Mouse (Mus musculus) embryonic stem cell, embryonic (primary cell): ENCODE data around the gene Il9r.

ENCODE experiments used
- CTCF ChIA-PET, 4 experiments: fragments of 300-600 bp in 2 of 4; fragments of 350-600 bp in 2 of 4; sonication (Branson Sonifier 250); formaldehyde crosslinking; loops; one replicate each; lab custom pipeline; 2022; ENCODE audit warnings: inconsistent platforms in 2 of 4; lab: Charles Lee
- POLR2A ChIA-PET, 4 experiments: fragments of 300-600 bp in 2 of 4; fragments of 350-600 bp in 2 of 4; sonication (Branson Sonifier 250); formaldehyde crosslinking; loops; one replicate each; lab custom pipeline; 2022; ENCODE audit warnings: antibody characterized with exemption in 4 of 4, inconsistent platforms in 1 of 4; lab: Charles Lee

Il9r gene

DNA sequence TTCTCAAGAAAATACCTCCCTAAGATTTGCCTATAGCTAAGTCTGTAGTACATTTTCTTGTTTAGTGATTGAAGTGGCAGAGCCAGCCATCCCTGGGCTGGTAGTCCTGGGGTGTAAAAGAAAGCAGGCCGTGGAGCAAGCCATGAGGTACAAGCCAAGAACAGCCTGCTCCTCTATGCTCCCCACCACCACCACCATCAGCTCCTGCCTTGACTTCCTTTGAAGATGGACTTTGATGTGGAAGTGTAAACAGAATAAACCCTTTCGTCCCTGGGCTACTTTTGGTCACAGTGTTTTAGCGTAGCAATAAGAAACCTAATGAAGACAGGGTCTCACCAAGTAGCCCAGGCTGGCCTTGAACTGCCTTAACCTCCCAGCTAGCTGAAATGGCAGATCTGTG lies 2.3 kb downstream of the Il9r start:
- ChIA-PET CTCF (interaction anchor here in 1 of 4 experiments (4.9 kb wide), 1 partner anchor 15 kb away, joined by 15 read pairs; no protein-coding TSS in a partner anchor), POLR2A (interaction anchor here in 2 of 4 experiments (0.8 to 1.3 kb wide), 3 partner anchors 15 to 216 kb away, joined by 3 to 6 read pairs (median 3); no protein-coding TSS in a partner anchor)

DNA sequence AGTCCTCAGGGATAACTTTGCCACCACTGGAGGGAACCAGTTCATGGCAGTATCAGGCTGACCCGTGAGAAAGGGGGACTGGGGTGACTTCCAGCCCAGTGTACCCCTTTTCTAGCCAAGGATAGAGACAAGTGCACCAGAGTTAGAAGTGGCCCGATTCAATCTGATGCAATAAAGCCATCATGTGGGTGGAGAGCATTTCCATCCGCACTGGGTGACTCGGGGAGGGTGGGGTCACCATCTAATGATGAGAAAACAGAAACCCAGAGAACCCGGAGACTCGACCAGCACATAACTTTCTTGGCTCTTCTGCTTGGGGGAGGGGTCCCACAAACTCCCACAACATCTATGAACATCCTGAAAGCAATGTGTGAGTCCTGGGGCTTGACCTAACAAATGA lies 3.4 kb downstream of the Il9r start:
- POLR2A ChIA-PET, result interaction anchor here in 2 of 4 experiments (0.9 to 1.1 kb wide), 2 partner anchors 19 to 35 kb away, joined by 3 read pairs; no protein-coding TSS in a partner anchor

DNA sequence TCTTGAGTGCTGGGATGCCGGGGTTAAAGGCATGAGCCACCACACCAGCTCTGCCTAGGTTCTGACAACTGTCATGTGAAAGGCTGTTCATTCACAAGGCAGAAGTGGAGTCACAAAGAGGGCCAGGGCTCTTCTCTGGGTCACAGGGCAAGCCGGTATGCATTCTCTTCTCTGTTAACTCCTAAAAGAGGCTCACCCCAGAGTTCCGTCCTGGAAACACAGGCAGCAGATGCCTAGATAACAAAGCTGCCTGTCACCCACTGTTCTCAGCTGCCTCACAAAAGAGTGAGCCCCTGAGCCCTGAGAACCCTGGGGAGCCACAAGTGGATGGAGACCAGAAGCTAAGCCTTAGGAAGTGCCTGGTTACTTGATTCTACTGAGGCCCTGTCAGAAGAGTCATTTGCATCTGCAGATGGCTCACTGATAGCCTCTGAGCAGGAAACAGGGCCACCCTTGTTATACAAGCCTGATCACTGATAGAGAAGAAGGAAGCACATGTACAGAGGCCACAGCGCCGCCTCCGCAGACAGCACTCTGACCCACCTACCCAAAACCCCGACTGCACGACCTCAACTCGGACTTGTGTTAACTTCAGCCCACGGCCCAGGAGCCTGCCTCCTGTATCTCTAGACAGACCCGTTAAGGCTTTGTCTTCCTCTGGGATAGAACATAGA lies 4.1 kb downstream of the Il9r start:
- POLR2A ChIA-PET, result interaction anchor here in 2 of 4 experiments (0.9 to 1.2 kb wide), 3 partner anchors 9 to 34 kb away, joined by 3 to 7 read pairs (median 3); partner anchors contain the start of gene Snrnp25 (in 1 of the 2)
- CTCF ChIA-PET, result interaction anchor here in 2 of 4 experiments (0.5 to 1.1 kb wide), 4 partner anchors 13 to 359 kb away, joined by 3 to 6 read pairs (median 3); no protein-coding TSS in a partner anchor

More for the DNA sequence above, 3.4 kb downstream of the Il9r start:
- CTCF ChIA-PET, result interaction anchor here in 2 of 4 experiments (1.0 to 4.9 kb wide), 2 partner anchors 14 to 144 kb away, joined by 3 to 15 read pairs; no protein-coding TSS in a partner anchor

DNA sequence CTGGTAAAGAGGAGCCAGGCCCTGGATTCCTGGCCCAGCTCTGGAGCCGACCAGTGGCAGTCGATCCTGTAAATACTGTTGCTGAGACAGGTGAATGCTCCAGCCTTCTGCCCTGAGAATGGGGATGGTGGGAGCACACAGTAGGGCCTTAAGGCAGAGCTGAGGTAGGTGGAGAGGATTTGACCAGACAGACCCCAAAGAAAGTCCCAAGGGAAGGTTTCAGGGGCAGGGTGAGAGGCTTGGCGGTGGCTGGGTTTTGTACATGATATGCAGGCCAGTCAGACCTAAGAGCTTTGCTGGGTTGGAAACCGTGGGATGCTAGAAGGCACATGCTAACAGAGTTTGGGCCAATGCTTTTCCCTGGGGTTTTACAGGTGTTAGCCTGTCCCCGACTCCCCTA lies 5.5 kb downstream of the Il9r start:
- CTCF ChIA-PET, result interaction anchor here in 2 of 4 experiments (1.2 kb wide), 3 partner anchors 12 to 130 kb away, joined by 3 read pairs; no protein-coding TSS in a partner anchor
- POLR2A ChIA-PET, result interaction anchor here in 1 of 4 experiments (1.9 kb wide), 1 partner anchor 11 kb away, joined by 9 read pairs; the partner anchor contains the start of gene Snrnp25

DNA sequence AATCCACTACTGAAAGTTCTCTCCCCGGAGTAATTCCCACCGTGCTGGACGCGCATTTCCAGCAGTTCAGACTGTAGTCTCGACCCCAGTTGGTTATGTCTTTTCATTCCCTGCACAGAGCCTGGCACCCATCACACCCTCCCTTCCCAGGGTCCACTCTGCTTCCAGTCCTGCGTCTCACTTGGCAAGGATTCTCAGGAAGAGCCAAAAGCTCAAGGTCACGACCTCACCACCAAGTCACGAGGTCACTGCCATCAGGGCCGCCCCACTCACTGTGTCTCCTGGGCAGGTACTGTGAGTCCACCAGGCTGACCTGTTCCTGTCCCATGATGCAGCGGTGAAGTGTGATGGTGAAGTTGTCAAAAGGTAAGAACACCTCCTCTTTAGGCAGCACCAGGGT lies 6.0 kb downstream of the Il9r start:
- ChIA-PET CTCF (interaction anchor here in 3 of 4 experiments (0.6 to 1.2 kb wide), 7 partner anchors 11 to 449 kb away, joined by 3 to 7 read pairs (median 3); partner anchors contain the start of gene Snrnp25 (in 1 of the 3)), POLR2A (interaction anchor here in 1 of 4 experiments (0.8 to 1.9 kb wide), 2 partner anchors 11 to 32 kb away, joined by 3 to 9 read pairs; partner anchors contain the start of gene Snrnp25)

DNA sequence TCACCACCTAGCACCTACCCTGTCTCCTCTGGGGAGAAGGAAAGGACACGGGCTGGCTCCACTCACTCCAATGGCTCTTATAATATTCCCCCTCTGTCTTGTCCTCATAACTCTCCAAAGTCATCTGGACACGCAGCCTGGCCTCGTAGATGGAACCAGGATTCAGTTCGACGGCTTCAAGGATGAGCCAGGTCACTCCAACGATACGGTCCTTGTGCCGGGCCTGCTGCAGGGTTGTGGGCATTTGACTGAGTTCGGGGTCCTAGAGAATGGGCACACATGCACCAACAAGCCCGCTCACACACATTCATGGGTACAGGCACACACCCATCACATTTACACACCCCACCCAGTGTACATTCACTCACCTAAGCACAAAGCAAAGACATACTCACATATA lies 6.9 kb downstream of the Il9r start:
- CTCF ChIA-PET, result interaction anchor here in 3 of 4 experiments (0.6 to 1.1 kb wide), 4 partner anchors 10 to 448 kb away, joined by 3 to 7 read pairs (median 3); partner anchors contain the start of gene Snrnp25 (in 1 of the 3)
- POLR2A ChIA-PET, result interaction anchor here in 2 of 4 experiments (0.6 to 1.9 kb wide), 2 partner anchors 12 to 94 kb away, joined by 8 to 9 read pairs; partner anchors contain the start of gene Snrnp25 (in 1 of the 2)

DNA sequence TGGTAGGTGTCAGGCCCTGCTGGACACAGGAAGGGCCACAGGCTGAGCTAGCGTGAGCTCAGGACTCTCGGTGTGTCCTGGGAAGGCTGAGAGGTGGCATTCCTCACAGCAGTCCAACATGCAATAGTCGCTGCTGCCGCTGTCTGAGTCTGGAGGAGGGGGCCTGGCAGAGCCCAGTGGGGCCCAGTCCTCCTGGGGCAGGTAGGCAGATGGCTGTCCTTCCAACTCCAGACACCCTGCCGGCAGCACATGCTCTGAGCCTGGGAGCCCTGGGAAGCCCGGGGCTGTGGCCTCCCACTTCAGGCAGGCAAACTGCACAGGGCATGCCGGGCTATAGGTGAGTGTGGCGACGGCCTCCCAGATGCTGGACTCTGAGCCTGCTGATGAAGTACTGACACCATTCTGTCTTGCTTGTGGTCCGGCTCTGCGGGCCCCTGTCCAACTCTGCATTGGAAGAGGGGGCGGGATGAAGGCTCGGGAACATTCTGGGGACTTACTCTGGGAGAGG lies 9.4 kb downstream of the Il9r start:
- POLR2A ChIA-PET, result interaction anchor here in 1 of 4 experiments (0.6 kb wide), 2 partner anchors 77 to 1401 kb away, joined by 3 read pairs; partner anchors contain the start of gene Nprl3
- CTCF ChIA-PET, result interaction anchor here in 1 of 4 experiments (1.2 to 2.1 kb wide), 4 partner anchors 29 to 130 kb away, joined by 3 to 8 read pairs (median 6); no protein-coding TSS in a partner anchor

DNA sequence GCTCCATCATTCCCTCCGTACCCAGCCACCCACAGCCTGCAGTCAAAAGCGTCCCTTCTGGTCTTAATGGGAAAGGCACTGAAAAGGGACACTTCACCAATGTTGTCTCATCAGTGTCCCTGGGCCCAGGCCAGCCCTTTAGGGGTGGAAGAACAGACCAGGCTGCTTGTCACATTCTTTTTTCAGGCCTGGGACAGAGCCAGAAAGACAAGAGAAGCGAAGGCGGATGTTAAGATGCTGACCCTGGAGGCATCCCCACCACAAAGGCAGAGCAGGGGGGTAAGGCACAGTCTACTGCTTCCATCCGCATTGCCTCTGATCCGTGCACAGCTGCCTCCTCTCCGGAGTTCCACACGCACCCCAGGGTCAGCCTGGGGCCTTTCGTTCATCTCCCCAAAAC lies 10.0 kb downstream of the Il9r start:
- ChIA-PET POLR2A (no interaction called here), CTCF (interaction anchor here in 2 of 4 experiments (0.7 to 2.1 kb wide), 5 partner anchors 28 to 131 kb away, joined by 3 to 8 read pairs (median 5); no protein-coding TSS in a partner anchor)

DNA sequence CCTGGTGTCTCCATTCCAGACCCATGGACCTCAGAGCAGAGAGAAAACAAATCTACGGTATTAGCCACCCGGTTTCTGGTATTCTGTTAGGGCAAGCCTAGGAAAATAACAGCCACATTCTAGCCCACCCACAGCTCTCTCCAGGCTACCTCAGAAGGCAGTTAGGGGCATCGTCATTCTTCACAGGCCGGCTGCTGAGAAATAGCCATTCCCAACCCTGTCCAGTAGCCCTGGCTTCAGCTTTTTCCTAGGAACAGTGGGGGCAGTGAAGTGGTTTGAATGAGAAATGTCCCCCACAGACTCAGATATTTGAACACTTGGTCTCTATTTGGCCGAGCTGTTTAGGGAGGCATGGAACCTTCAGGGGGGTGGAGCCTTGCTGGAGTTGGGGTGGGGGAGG lies 10.6 kb downstream of the Il9r start:
- CTCF ChIA-PET, result interaction anchor here in 2 of 4 experiments (0.7 to 2.1 kb wide), 5 partner anchors 27 to 131 kb away, joined by 3 to 8 read pairs (median 5); no protein-coding TSS in a partner anchor
- POLR2A ChIA-PET, result no interaction called here

DNA sequence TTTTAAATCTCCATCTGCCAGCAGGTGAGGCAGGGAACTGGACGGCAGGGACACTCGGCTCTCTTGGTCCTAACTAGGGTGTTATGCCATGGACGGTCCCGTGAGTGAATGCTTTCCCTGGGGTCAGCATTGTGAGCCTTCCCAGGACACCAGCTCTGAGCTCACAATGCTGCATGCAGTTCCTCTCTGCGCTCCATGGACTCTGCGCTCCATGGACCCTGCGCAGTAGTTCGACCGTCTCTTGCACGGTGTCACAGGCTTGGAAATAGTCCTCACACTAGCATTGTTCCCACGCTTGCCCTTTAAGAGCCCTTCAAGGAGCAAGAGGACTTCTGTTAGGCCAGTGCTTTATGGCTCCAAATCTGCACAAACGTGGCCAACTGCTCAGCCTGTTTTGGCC lies 11.2 kb downstream of the Il9r start:
- POLR2A ChIA-PET, result no interaction called here
- CTCF ChIA-PET, result no interaction called here

DNA sequence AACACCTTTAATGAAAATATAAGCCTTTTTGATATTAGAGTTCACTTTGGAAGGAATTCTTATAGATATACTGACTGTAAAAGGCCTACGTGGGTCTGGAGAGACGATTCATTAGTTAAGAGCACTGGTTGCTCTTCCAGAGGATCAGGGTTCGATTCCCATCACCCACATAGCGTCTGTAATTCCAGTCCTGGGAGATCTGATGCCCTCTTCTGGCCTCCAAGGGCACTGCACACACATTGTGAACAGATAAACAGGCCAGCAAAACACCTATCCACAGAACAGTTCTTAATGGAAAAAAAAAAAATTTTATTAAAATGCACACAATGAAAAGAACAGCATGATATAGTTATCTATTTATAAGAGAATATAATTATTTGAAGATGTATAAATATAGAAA lies 12.8 kb downstream of the Il9r start:
- ChIA-PET CTCF (no interaction called here), POLR2A (no interaction called here)

DNA sequence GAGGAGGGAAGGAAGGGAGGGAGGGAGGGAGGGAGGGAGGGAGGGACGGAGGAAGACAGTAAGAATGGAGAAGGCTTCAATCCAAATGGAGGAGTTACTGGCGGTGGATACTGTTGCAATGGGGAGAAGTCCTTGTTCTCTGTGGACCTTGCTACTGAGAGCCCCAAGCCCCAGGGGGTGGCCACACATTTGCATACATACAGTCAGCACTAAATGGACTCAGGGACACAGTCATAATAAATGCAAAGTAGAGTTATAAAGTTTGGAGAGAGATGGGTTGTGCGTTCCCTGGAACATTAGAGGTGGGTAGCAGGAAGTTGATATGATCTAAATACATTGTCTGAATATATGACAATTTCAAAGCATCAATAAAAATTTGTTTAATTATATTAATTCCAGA lies 14.0 kb downstream of the Il9r start:
- ChIA-PET CTCF (no interaction called here), POLR2A (no interaction called here)

DNA sequence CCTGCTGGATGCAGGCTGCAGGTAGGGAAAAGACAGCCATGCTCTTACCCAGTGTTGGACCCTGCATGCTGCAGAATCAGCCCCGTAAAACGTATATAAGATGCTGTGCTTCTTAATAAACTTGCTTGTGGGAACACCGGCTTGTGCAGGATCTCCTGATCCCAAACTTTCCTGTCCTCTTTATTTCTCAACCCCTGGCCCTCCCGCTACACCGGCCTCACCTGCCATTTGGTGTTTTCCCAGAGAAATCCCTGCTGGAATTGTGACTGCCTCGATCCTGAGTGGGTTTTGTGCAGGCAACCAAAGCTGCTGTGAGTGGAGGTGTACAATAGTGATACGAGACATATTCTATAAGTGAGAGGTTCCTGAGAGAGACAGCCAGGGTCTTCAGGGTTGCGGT lies 15.6 kb downstream of the Il9r start:
- ChIA-PET CTCF (interaction anchor here in 2 of 4 experiments (0.5 to 5.4 kb wide), 3 partner anchors 137 to 175 kb away, joined by 3 to 136 read pairs (median 36); no protein-coding TSS in a partner anchor), POLR2A (interaction anchor here in 1 of 4 experiments (1.1 kb wide), 1 partner anchor 21 kb away, joined by 3 read pairs; the partner anchor contains the start of gene Snrnp25)

DNA sequence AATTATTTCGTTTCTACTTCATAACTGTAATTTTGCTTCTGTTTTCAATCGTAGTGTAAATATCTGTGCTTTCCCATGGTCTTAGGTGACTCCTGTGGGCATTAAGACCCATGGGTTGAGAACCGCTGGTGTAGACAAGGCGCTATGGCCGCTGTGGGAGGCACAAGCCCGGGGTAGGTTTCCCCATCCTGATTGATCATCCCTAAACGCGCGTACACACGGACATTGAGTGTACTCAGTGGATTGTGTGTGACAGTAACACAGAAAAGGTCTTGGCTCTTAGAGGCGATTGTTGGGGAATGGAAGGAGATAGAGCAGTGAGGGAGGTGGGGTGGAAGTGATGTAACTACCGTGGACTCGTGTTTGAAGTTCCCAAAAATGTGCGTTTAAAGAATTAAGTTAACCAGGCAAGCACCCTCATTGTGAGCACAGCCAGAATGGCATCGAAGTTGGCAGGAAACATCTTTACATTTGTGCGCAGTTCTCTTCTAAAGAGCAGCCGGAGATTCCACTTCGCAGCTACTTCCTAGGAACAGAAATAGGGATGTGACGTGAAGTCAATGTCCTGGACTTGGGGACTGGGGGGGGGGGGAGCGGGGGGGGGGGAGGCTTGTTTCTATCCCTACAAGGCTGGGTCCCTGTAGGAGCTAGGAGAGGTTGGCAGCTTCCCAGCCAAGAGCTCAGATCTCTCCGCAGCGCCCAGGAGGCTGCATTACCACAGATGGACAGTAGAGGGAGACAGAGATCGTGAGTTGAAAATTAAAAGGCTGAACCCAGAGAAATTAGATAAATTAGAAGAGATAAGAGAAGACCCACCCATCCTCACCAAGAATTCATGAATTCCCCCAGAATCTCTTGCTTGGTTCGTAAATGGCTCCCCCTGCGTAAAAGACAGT lies 17.9 kb downstream of the Il9r start:
- POLR2A ChIA-PET, result interaction anchor here (0.5 to 1.6 kb wide), 20 partner anchors 9 to 501 kb away, joined by 3 to 8 read pairs (median 3); partner anchors contain the start of genes Nprl3 (in 1 of the 4) and Snrnp25 (in 1 of the 4)
- CTCF ChIA-PET, result interaction anchor here (0.5 to 5.4 kb wide), 112 partner anchors 9 to 806 kb away, joined by 3 to 136 read pairs (median 4); partner anchors contain the start of genes Hbq1a (in 3 of the 4), Il9r (in 3 of the 4), Hbq1b (in 2 of the 4) and Snrnp25 (in 2 of the 4)

DNA sequence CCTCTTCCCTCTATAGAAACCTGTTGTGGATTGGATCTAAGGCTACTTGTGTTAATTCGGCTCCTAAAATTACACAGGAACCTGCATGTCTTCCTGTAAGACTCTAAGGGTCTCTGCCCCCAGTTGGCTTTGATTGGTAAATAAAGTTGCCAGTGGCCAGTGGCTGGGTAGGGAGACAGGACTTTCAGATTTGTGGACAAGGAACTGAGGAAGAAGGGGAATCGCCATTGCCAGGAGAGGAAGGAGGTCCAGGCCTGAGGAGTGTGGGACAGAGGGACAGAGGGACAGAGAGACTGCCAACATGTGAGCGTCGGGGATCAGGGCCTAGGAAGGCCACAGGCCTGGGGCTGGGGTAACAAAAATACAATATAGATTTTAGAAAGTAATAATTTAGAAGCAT lies 18.8 kb downstream of the Il9r start:
- CTCF ChIA-PET, result interaction anchor here in 2 of 4 experiments (1.2 to 5.4 kb wide), 6 partner anchors 19 to 566 kb away, joined by 3 to 136 read pairs (median 16); no protein-coding TSS in a partner anchor

DNA sequence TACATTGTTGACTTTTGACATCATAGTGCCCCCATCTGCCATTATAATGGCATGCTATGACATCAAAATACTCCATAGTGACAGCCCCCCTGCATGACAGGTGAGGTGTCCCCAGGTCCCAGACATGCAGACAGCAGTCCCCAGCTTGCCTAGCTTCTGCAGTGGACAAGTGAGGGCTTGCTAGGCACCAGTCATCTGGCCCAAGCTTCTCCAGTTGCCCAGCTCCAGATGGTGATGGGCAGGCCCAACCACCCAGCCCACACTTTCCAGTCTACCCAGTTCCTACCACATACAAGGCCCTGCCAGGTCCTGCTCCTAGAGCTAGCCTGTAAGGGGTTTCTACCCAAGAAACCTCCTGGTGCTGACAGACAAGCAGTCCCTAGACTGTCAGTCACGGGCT lies 21.6 kb downstream of the Il9r start:
- CTCF ChIA-PET, result interaction anchor here in 2 of 4 experiments (0.6 to 1.6 kb wide), 3 partner anchors 17 to 68 kb away, joined by 3 to 6 read pairs (median 6); no protein-coding TSS in a partner anchor

More for the DNA sequence above, 18.8 kb downstream of the Il9r start:
- POLR2A ChIA-PET, result interaction anchor here in 2 of 4 experiments (1.5 to 1.6 kb wide), 2 partner anchors 10 to 19 kb away, joined by 3 read pairs; no protein-coding TSS in a partner anchor

DNA sequence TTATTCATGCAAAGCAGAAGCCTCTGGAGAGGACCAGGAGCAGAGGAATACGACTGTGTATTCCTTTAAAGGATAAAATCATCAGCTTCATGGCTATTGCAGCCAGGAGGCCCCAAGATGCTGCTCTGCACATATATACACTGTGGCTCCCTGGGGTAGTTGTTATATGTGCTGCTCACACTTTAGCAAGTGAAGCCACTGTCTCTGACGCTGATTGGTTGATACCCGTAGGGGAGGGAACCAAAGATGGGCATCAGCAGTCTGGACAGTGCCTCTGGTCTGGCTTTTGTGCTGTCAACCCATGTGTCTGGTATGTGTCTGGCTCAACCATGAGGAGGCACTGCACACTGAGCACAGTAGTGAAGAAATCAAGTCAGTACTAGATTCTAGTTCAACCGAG lies 33.4 kb downstream of the Il9r start:
- POLR2A ChIA-PET, result no interaction called here
- CTCF ChIA-PET, result interaction anchor here in 1 of 4 experiments (0.6 kb wide), 1 partner anchor 156 kb away, joined by 3 read pairs; no protein-coding TSS in a partner anchor

More for the DNA sequence above, 21.6 kb downstream of the Il9r start:
- POLR2A ChIA-PET, result interaction anchor here in 2 of 4 experiments (0.5 to 0.8 kb wide), 2 partner anchors 18 to 461 kb away, joined by 3 to 5 read pairs; no protein-coding TSS in a partner anchor
